Mouse (Mus musculus) E14TG2a.4 (cell line): ENCODE measurements around the gene Galm.

Experiments used
- CTCF ChIP-seq: conservative IDR thresholded peaks from 2 replicates; pipeline ENCODE4 v1.5.1; 2014; ENCODE audit warnings: low read length
- NANOG ChIP-seq: IDR thresholded peaks from 2 replicates; pipeline ENCODE4 v1.6.1; 2014; ENCODE audit warnings: borderline replicate concordance, low read length, mixed read lengths
- POU5F1 ChIP-seq: IDR thresholded peaks from 2 replicates; pipeline ENCODE4 v1.6.1; 2014; ENCODE audit warnings: low read length, borderline replicate concordance

DNA sequence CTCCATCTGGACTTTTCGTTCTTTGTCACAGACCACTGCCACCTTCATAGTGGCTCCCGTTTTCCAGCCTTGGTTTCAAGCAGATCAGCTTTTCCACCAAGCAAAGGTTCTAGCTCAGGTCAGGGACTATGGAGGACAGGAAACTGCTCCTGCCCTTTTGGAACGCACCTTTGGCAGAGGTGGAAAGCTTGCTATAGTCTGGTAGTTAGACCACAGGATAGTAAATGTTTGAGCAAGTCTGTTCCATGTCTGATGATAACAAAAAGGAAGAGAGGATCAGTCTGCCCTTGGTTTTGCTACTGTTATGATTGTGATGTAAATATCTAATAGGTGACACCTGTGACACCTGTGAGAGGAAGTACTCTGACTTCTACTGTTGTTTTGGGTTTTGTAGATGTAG is 48.7 kb downstream of the Galm start:
- TF ChIP-seq CTCF (no peak), POU5F1 (no peak), NANOG (no peak)
